Mouse (Mus musculus): ENCODE results near the gene Gm7102.

DNA sequence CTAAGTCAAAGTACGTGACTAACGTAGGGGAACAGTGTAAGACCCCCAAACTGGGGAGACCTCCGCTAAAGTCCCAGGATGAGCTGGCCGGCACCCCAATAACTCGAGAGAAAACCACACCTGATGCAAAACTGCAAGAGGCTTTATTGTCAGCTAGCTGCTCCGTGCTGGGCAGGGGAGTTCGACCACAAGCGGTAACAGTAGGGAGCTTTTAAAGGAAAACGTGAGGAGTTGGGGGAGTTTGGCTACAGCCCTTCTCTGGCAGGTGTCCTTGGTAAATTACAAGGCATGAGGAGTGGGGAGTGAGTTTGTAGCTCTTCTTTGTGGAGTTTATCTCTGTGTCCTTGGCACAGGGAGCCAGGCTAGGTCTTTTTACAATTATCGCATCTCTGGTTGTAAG is 23.7 kb upstream of the Gm7102 start:
- TF ChIP-seq CTCF (IDR thresholded peaks at IDR 0.05) (no peak), EP300 (IDR thresholded peaks at IDR 0.05) (no peak)

All from lung, postnatal 0 days (tissue).